Mouse (Mus musculus) neural tube, embryonic 12.5 days (tissue): ENCODE data around the gene Hemk1. TPM values are rescaled to one million over a fixed set of nuclear protein-coding genes. Genes with fewer than 3 reads are reported as not detected.
"Not testable (repeated sequence)": the region's sequence is repeated elsewhere in the genome, so short reads cannot be mapped to it uniquely, and the experiment has no call there.

Source experiments
- ATAC-seq: fragments of 200-750 bp; cut with Nextera tagmentation; 2 replicates; pipeline ENCODE4 v1.8.0; 2017; ENCODE audit warnings: low read depth, mild to moderate bottlenecking, moderate TSS enrichment, moderate library complexity; ENCODE audit not compliant: low FRiP score
- H3K27ac ChIP-seq: fragments of 300-500 bp; sonication (generic); 2 replicates; pipeline ENCODE4 v1.5.1; 2016
- H3K27me3 ChIP-seq: fragments of 300-500 bp; sonication (generic); replicated peaks from 2 replicates; pipeline ENCODE4 v1.6.1; 2016; ENCODE audit warnings: mild to moderate bottlenecking
- H3K36me3 ChIP-seq: fragments of 300-500 bp; sonication (generic); 2 replicates; pipeline ENCODE4 v1.6.1; 2016; ENCODE audit warnings: mild to moderate bottlenecking
- H3K4me1 ChIP-seq: fragments of 300-500 bp; sonication (generic); 2 replicates; pipeline ENCODE4 v1.6.1; 2016
- H3K4me2 ChIP-seq: fragments of 300-500 bp; sonication (generic); replicated peaks from 2 replicates; pipeline ENCODE4 v1.6.1; 2016; ENCODE audit warnings: mild to moderate bottlenecking
- H3K4me3 ChIP-seq: fragments of 300-500 bp; sonication (generic); 2 replicates; pipeline ENCODE4 v1.5.1; 2016
- H3K9ac ChIP-seq: fragments of 300-500 bp; sonication (generic); 2 replicates; pipeline ENCODE4 v1.6.1; 2016; ENCODE audit warnings: mild to moderate bottlenecking
- H3K9me3 ChIP-seq: fragments of 300-500 bp; sonication (generic); 2 replicates; pipeline ENCODE4 v1.6.1; 2016; ENCODE audit warnings: mild to moderate bottlenecking
- WGBS: fragments of 180-500 bp; shearing (Covaris S2); methylation state at CpG from one replicate; pipeline ENCODE4 v1.1.7; 2016; 5-methylcytosine and 5-hydroxymethylcytosine counted together
- polyA plus RNA-seq: library from polyadenylated mRNA; unstranded; fragments of >200 nt; fragmentation: Nextera tagmentation; extraction: Ambion mirVana; gene quantifications from 2 replicates; pipeline ENCODE4 v1.2.1, GENCODE M21; 2016

Gene Hemk1
- polyA plus RNA-seq, 1 experiment from 2014 or later = 14.2 TPM

- no peaks in the 10 kb centered on the region for H3K9me3 ChIP-seq
- no peak overlapping the region for H3K4me3 ChIP-seq
- ATAC-seq = no peak
- H3K36me3 ChIP-seq = peaks cover 10% of the 10 kb centered on the region; the same call in 1 of the 2 replicates
- no peak overlapping the region for H3K9ac ChIP-seq
- no peaks in the 10 kb centered on the region for H3K4me1 ChIP-seq
- H3K27me3 ChIP-seq = no peaks in the 10 kb centered on the region
- WGBS = 85% methylated on average over 6 of the region's 6 CpGs
- no peak overlapping the region for H3K27ac ChIP-seq
- no peak overlapping the region for H3K4me2 ChIP-seq
Observed at GRCm38 (mm10) chr9:107323558-107323957, 14.6 kb downstream of the Hemk1 start.

DNA sequence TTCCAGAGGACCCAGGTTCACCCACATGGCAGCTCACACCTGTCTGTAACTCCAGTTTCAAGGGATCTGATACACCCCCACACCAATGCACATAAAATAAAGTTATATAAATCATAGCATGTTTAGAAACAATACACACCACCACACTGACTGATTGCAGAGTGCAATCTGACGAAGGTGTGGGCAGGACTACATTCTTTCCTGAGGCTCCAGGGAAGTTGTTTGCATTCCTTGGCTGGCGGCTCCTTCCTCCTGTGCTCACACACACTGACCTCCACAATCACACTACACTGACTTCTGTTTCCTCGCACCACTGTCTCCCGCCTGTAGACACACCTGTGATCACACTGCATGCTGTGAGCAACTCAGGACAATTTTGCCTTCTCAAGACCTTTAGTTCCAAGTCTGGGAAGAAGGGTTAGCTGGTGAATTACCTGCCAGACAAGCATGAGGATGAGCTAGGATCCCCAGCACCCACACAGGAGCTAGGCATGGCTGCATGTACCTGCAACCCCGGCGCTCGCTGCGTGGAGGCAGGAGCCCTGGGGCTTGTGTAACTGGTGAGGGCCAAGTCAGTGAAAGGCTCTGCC lies 15.6 kb downstream of the Hemk1 start:
- no peaks in the 10 kb centered on the region for H3K9me3 ChIP-seq
- no peak overlapping the region for H3K4me2 ChIP-seq
- no peaks in the 10 kb centered on the region for H3K27me3 ChIP-seq
- 85% methylated on average over 8 of the region's 8 CpGs for WGBS
- H3K27ac ChIP-seq = no peak overlapping the region
- H3K4me3 ChIP-seq = no peak overlapping the region
- no peak for ATAC-seq
- H3K36me3 ChIP-seq = no peaks in the 10 kb centered on the region; the same call in 1 of the 2 replicates
- no peak overlapping the region for H3K9ac ChIP-seq
- no peaks in the 10 kb centered on the region for H3K4me1 ChIP-seq

- Histone ChIP-seq H3K4me2 (no peak overlapping the region), H3K27ac (no peak overlapping the region), H3K27me3 (no peaks in the 10 kb centered on the region), H3K9me3 (no peaks in the 10 kb centered on the region), H3K36me3 (no peaks in the 10 kb centered on the region), H3K9ac (no peak overlapping the region), H3K4me3 (no peak overlapping the region), H3K4me1 (no peaks in the 10 kb centered on the region)
- 80% methylated on average over 2 of the region's 2 CpGs for WGBS
- ATAC-seq = no peak
Observed at GRCm38 (mm10) chr9:107315791-107316190, 22.4 kb downstream of the Hemk1 start.

- WGBS = 90% methylated on average over 3 of the region's 3 CpGs
Observed at GRCm38 (mm10) chr9:107313926-107314325, 24.2 kb downstream of the Hemk1 start.

GRCm38 (mm10) chr9:107312811-107313584 lies 25.2 kb downstream of the Hemk1 start:
- WGBS = 72% methylated on average over 10 of the region's 10 CpGs
- Histone ChIP-seq H3K9ac (no peak overlapping the region), H3K4me2 (no peak overlapping the region), H3K27ac (no peak overlapping the region), H3K4me3 (no peak overlapping the region), H3K36me3 (no peaks in the 10 kb centered on the region), H3K27me3 (no peaks in the 10 kb centered on the region), H3K9me3 (no peaks in the 10 kb centered on the region), H3K4me1 (no peaks in the 10 kb centered on the region)
- no peak for ATAC-seq

More at GRCm38 (mm10) chr9:107313926-107314325, 24.2 kb downstream of the Hemk1 start:
- H3K9ac ChIP-seq = no peak overlapping the region
- no peak overlapping the region for H3K4me2 ChIP-seq
- H3K9me3 ChIP-seq = no peaks in the 10 kb centered on the region
- no peak overlapping the region for H3K4me3 ChIP-seq
- no peak overlapping the region for H3K27ac ChIP-seq
- ATAC-seq = no peak
- H3K36me3 ChIP-seq = no peaks in the 10 kb centered on the region
- H3K4me1 ChIP-seq = no peaks in the 10 kb centered on the region
- H3K27me3 ChIP-seq = no peaks in the 10 kb centered on the region

DNA sequence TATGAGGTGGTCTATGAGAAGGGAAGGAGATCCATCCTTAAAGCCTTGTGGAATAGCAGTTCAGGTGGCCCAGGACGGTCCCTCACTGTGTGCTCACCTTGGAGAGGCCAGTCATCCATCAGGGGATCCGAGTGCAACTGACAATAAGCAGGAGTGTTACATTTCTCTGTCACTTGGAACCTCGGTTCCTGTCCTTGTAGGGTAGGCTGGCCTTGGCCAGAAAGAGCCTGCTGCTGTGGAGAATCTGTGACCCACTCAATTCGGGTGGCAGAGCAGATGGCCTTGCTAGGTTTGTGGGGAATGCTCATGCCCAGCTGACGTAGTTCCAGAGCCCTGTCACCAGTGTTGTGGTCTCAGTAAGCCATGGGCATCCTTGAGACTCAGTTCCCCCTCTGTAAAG lies 28.6 kb downstream of the Hemk1 start:
- Histone ChIP-seq H3K9me3 (no peaks in the 10 kb centered on the region), H3K9ac (no peak overlapping the region), H3K27ac (no peak overlapping the region), H3K36me3 (no peaks in the 10 kb centered on the region), H3K4me2 (no peak overlapping the region), H3K4me1 (no peaks in the 10 kb centered on the region), H3K27me3 (no peaks in the 10 kb centered on the region), H3K4me3 (no peak overlapping the region)
- ATAC-seq = no peak
- 67% methylated on average over 5 of the region's 5 CpGs for WGBS

GRCm38 (mm10) chr9:107309171-107309570 lies 29.0 kb downstream of the Hemk1 start:
- 77% methylated on average over 9 of the region's 9 CpGs for WGBS
- Histone ChIP-seq H3K36me3 (no peaks in the 10 kb centered on the region), H3K9ac (no peak overlapping the region), H3K27me3 (no peaks in the 10 kb centered on the region), H3K4me3 (no peak overlapping the region), H3K27ac (no peak overlapping the region), H3K4me1 (no peaks in the 10 kb centered on the region), H3K4me2 (no peak overlapping the region), H3K9me3 (no peaks in the 10 kb centered on the region)
- ATAC-seq = no peak

DNA sequence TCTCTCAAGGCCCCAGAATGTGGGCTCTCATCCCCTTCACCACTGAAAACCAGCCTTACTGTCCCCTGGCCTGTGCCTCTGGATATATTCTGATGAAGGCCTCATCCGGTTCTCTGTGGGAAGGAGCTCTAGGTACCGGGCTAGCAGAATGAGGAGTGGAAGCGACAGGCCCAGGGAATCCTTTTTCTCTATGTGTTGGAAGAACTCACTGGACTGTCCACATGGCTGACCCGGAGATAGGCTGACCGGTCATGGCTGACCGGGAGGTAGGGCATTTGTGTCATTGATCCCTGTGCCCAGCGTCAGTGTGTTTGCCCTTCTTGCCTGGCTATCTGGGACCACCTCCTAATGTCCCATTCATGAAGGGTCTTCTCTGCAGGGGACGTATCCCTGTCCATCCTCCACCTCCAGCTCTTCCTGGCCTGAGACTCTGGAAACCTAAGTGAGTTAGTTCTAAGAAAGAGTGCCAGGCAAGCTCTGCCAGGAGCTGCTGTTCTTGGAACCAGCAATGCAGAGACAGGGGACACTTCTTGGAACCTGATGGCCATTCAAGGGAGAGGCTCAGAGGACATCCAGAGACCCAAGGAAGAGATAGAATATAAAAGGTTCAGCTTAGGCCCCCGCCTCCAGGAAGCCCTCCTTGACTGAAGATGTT lies 29.7 kb downstream of the Hemk1 start:
- 89% methylated on average over 9 of the region's 9 CpGs for WGBS
- H3K27ac ChIP-seq = no peak overlapping the region

GRCm38 (mm10) chr9:107307886-107308285 lies 30.3 kb downstream of the Hemk1 start:
- Histone ChIP-seq H3K9ac (no peak overlapping the region), H3K4me1 (no peaks in the 10 kb centered on the region)
- ATAC-seq = no peak

More for the DNA sequence above, 29.7 kb downstream of the Hemk1 start:
- Histone ChIP-seq H3K9ac (no peak overlapping the region), H3K4me1 (no peaks in the 10 kb centered on the region), H3K4me3 (no peak overlapping the region), H3K4me2 (no peak overlapping the region), H3K27me3 (no peaks in the 10 kb centered on the region), H3K9me3 (no peaks in the 10 kb centered on the region), H3K36me3 (no peaks in the 10 kb centered on the region)
- ATAC-seq = no peak

GRCm38 (mm10) chr9:107307099-107307872 lies 30.9 kb downstream of the Hemk1 start:
- H3K27me3 ChIP-seq = no peaks in the 10 kb centered on the region
- 90% methylated on average over 11 of the region's 11 CpGs for WGBS

More at GRCm38 (mm10) chr9:107307886-107308285, 30.3 kb downstream of the Hemk1 start:
- no peaks in the 10 kb centered on the region for H3K9me3 ChIP-seq
- no peak overlapping the region for H3K4me3 ChIP-seq
- WGBS = 74% methylated on average over 12 of the region's 12 CpGs
- no peaks in the 10 kb centered on the region for H3K27me3 ChIP-seq
- H3K27ac ChIP-seq = no peak overlapping the region
- H3K4me2 ChIP-seq = no peak overlapping the region
- H3K36me3 ChIP-seq = no peaks in the 10 kb centered on the region

DNA sequence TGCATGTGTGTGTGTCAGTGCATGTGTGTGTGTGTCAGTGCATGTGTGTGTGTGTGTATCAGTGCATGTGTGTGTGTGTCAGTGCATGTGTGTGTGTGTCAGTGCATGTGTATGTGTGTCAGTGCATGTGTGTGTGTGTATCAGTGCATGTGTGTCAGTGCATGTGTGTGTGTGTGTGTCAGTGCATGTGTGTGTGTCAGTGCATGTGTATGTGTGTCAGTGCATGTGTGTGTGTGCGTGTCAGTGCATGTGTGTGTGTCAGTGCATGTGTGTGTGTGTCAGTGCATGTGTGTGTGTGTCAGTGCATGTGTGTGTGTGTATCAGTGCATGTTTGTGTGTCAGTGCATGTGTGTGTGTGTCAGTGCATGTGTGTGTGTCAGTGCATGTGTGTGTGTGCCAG lies 31.5 kb downstream of the Hemk1 start:
- not testable (repeated sequence) for H3K36me3 ChIP-seq, ATAC-seq, H3K9me3 ChIP-seq, H3K4me2 ChIP-seq, H3K9ac ChIP-seq, H3K4me3 ChIP-seq, H3K27me3 ChIP-seq, H3K27ac ChIP-seq, H3K4me1 ChIP-seq
- 95% methylated on average over 1 of the region's 1 CpGs for WGBS

More at GRCm38 (mm10) chr9:107307099-107307872, 30.9 kb downstream of the Hemk1 start:
- Histone ChIP-seq H3K9me3 (no peaks in the 10 kb centered on the region), H3K4me1 (no peaks in the 10 kb centered on the region), H3K36me3 (no peaks in the 10 kb centered on the region), H3K9ac (no peak overlapping the region), H3K4me2 (no peak overlapping the region), H3K27ac (no peak overlapping the region), H3K4me3 (no peak overlapping the region)
- no peak for ATAC-seq
